Mouse (Mus musculus): Measurements from ENCODE around the gene Scaf1.

Gene Scaf1

DNA sequence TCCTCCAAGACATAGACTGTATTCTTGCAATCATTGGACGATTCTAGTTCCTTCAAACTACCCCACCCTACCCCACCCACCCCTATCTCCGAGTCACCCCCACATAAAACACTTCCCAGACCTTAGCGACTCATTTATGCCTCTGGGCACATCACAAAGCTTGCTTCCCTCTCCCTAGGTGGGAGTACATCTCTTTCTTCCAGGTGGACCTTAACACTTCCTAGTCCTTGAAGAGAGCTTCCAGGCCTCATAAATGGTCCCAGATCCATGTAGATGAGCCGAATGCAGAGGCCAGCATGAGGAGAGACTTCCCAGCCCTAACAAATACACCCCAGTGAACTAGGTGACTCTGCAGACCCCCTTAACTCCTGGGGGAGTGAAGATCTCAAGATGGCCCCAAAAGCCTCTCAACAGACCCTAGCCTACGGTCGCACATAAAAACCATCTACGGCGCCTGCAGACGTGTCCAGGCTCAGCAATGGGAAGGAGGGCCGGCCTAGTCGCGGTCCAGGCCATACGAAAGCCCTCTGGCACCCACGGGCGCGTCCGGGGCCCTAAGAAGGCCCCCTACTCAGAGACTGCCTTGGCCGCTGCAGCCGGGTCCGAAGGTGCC lies 713 bp downstream of the Scaf1 start:
- no peak for DNase-seq (ENCODE audit: low spot score in 2 of 2)

DNA sequence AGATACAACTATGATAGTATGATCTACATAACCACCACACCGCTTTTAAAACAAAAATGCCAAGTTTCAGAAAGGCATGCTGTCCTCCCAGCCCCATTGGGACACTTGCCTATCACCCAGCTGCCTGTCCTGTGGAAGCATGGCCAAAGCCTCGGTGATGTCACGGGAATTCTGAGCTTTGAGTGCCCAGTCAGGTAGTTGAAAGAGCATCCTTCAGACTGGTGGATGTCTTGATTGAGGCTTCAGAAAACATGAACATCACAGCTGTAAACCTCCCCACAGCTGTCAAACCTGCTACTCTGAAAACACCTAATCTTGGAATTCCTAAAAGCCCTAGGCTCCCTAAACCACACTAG lies 2.1 kb downstream of the Scaf1 start:
- no peak for DNase-seq (ENCODE audit: low spot score in 2 of 2)

DNA sequence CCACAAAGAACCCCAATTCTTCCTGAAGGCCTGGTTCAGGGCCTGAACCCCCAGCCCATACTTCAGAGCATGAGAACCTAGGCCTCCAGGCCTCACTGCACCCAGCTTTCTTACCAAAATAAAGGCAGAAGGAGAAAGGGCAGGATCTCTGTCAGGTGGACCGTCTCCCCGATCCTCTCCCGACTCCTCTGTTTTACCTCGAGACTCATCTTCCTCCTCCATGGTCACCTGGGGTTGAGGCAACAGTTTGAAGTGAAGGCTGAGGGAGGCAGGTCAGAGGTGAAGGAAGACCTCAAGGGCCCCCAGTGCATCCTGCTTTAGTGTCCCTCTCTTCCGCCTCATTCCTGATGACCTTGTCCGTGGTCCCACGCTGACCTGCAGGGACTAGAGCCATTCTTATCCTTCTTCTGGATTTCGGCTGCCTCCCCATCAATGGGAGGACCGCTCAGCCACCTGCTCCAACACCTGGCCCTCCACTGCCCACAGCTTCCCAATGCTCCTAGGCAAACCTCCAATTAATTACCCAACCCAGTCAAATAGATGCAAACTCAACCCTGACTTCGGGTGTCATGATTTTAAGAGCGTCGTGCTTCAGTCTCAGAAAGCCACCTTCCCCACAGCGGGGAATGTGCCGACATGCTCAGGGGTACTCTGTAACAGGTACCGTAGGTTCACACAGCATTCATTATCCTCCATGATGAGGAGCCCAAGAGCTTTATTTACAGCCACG lies 2.6 kb downstream of the Scaf1 start:
- DNase-seq (ENCODE audit: low spot score in 2 of 2): no peak

DNA sequence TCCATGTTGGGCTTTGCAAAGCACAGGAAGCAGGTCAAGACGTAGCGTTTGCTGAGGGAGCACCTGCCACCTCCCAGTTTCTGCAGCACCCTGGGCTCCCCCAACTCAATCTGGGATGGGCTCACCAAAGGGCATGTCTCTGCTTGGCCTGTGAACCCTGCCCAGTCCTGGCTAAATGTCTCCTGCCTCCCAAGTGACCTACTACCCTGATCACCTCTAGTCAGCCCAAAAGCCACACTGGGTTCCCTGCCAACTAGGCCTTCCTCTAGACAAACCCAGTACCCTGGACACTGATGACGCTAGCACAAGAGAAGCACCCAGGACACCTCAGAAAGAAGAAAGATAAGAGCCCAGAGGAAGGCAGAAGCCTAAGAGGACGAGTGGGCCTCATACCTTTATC lies 3.3 kb downstream of the Scaf1 start:
- DNase-seq (ENCODE audit: low spot score in 2 of 2): no peak

DNA sequence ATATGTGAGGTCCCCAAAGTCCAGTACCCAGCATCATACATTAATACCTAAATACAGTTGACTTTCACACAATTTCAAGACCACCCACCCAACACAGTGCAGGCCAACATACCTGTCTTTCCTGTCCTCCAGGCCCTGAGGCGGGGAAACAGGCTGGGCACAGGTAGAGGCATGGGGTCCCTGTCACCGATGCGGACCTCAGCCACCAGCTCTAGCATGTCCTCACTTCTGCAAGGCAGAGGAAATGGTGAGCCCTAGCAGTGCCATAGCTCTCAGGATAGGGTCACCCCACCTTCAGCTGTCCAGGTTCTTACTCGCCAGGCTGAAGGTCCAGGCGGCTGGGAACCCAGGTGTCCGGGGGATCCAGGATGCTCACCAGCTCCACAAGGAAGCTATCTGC lies 4.2 kb downstream of the Scaf1 start:
- no peak for DNase-seq (ENCODE audit: low spot score in 2 of 2)

DNA sequence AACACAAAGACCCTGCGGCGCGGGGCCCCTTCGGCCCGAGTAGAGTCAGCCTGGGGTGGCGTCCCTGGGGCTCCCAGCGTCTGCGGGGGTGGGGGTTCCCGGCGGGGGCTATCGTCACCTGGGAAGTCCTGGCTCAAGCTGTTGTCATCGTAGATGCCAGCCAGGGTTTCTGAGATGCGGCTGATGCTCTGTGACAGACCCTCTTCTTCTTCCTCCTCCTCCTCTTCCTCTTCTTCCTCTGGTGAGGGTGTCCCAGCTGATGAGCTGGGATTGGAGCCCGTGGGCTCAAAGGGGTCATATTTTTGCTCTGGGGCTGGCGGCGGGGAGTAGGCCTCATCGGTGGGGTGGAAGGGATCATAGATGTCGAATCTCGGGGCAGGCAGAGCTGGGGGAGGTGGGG lies 7.8 kb downstream of the Scaf1 start:
- DNase-seq (ENCODE audit: low spot score in 2 of 2): no peak

DNA sequence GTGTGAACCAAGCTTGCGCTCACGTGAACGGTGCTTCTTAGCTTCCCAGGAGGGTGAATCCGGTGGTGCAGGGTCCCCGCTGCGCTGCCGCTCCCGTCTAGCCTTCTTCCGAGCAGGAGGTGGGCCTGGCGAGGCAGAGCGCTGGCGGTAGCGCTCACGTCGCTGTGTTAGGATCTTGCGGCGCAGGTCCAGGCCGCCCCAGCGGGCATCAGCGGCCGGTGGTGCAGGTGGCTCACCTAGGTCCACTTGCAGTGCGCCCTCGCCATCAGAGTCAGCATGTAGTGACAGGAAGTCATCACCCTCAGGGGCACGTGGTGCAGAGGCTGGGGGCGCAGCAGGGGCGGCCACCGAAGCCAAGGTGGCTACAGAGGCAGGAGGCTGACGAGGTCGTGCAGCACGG lies 8.3 kb downstream of the Scaf1 start:
- no peak for DNase-seq (ENCODE audit: low spot score in 2 of 2)

DNA sequence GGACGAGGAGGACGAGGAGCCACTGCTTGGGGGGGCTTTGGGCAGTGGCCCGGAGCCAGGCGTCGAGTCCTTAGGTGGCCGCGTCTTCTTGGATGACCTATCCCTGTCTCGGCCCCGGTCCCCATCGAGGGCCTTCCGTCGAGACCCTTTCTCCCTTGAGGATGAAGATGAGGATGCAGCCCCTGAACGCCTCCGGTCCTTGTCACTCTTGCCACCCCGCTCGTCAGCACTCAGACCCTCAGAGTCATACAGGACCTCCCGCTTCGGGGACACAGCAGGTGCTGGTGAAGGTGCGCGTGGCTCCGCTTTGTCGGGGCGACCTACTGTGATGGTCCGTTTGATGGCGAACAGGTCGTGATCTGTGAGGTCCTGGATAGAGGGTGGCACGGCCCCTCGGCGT lies 9.0 kb downstream of the Scaf1 start:
- DNase-seq (ENCODE audit: low spot score in 2 of 2): no peak

DNA sequence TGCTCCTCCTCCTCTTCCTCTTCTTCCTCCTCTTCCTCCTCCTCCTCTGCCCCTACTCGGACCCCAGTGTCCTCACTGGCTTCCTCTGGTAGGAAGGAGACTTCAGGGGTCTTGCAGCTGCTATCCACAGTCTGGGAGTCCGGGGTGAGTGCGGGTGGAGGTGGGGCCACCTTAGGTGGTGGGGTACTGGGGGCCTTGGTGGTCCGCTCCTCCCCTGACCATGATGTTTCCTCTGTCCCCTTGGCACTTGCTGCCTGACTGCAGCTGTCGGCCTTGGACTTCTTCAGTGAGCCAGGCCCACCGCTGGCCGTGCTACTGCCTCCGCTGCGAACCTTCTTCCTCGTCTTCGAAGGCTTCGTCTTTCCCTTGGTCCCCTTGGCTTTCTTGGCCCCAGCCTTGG lies 9.7 kb downstream of the Scaf1 start:
- no peak for DNase-seq (ENCODE audit: low spot score in 2 of 2)

DNA sequence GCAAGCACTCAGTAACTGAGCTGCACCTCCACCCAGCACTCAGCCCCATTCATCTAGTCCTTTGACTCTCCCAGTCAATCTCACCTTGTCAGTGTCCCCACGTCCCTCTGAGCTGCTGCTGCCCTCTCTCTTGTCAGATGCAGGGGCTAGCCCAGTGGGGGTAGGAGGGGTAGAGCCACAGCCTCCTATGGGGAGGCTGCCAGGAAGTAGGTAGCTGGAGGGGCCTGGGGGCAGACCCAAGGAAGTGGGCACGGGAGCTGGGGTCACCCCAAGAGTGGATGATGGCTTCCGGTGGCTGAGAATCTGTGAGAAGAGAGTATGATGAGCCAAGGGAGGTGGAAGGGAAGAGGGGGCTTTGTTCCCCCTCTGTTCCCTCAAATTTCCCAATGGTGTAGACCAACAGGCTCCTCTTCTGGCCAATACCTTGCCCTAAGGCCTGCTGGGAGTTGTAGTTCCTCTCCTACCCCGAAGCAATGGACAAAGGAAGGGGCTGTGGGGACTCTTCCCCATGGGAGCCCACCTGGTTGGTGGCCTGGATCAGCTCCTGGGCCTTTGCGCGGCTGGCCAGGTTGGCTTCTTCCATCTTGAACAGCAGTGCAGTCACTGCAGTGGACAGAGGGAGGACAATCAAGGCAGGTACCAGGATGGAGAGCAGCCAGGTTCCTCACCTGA lies 10.7 kb downstream of the Scaf1 start:
- no peak for DNase-seq (ENCODE audit: low spot score in 2 of 2)

DNA sequence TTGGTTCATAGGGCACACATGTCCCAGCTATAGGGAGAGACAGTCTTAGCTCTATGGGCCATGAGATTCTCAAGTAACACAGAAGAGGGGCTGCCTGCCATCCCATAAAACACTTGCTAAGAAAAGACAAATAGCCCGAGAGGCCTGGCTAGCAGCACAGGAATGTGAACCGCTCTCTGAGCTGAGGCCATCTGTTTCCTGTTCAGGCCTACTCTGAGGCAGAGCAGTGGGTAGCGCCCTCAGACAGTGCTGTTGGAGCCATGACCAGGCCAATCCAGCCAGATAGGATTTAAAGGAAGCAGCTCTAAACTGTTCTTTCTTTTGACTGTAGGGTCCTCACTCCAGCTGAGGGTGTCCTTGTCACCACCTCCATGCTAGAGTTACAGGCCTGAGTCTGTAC lies 11.6 kb downstream of the Scaf1 start:
- DNase-seq (ENCODE audit: low spot score in 2 of 2): no peak

DNA sequence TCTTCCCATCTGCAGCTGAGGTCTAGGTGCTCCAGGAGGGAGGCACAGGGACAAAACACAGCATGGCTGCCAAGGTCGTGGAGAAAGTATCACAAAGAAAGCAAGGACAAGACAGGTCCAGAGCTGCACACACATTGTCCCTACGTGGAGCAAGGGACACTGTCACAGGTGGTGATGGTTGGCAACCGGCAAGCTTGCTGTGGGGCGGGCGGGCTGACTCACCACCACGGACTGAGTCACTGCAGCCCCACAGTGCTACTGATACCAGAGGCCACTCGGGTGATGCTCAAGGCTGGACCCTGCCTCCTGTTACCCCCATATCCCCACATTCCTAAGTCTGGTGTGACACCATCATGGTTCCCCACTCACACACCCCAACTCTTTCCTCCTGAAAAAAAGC lies 13.7 kb downstream of the Scaf1 start:
- no peak for DNase-seq (ENCODE audit: low spot score in 2 of 2)

DNA sequence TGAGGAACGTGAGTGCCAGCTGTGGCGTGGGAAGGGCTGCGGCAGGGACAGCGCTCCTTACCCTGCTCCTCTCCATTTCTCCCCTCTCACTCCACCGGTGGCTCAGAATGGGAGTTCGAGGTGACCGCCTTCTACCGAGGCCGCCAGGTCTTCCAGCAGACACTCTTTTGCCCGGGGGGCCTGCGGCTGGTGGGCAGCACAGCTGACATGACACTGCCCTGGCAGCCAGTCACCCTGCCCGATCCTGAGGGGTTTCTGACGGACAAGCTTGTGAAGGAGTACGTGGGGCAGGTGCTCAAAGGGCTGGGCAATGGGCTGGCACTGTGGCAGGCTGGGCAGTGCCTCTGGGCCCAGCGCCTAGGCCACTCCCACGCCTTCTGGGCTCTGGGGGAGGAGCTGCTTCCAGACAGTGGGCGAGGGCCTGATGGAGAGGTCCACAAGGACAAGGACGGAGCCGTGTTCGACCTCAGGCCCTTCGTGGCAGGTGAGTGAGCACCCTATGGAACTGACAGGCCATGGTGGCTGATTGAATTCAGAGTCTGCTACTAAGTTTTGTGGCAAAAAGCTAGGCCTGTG lies 15.5 kb downstream of the Scaf1 start:
- no peak for DNase-seq (ENCODE audit: low spot score in 2 of 2)

DNA sequence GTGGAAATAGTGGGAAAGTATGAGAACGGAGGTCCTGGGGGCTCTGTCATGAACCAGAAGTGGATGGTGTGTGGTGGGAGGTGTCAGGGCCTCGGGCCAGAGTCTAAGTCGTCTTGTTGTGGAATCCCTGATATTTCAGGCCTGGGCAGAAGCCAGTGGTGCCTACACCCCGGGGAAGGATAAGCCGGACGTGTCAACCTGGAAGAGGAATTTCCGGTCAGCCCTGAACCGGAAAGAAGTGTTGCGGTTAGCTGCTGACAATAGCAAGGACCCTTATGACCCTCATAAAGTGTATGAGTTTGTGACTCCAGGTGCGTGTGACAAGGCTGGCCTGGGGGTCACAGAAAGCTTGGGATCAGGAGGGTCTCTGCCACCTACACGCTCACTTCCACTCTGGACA lies 16.4 kb downstream of the Scaf1 start:
- DNase-seq (ENCODE audit: low spot score in 2 of 2): no peak

DNA sequence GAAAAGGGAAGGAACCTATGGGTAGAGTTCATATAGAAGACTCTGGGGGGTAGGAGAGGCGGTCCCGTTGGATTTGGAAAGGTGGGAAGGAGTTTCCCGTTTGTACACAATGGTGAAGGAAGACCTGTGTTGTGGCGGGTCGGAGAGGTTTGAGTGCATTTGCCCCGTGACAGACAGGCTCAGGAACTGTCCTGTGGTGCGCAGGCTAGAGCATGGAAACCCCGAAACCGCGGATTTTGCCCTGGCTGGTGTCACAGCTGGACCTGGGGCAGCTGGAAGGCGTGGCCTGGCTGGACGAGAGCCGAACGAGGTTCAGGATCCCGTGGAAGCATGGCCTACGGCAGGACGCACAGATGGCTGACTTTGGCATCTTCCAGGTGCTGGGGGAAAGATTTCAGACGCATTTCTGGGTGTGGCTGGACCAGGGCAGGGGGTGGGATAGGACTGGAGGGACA lies 17.6 kb downstream of the Scaf1 start, which contains the start of gene Bcl2l12:
TSS of gene Bcl2l12 (minus strand) at position 212 of the 455 bp plus-strand sequence.
- DNase-seq (ENCODE audit: low spot score in 2 of 2): no peak

DNA sequence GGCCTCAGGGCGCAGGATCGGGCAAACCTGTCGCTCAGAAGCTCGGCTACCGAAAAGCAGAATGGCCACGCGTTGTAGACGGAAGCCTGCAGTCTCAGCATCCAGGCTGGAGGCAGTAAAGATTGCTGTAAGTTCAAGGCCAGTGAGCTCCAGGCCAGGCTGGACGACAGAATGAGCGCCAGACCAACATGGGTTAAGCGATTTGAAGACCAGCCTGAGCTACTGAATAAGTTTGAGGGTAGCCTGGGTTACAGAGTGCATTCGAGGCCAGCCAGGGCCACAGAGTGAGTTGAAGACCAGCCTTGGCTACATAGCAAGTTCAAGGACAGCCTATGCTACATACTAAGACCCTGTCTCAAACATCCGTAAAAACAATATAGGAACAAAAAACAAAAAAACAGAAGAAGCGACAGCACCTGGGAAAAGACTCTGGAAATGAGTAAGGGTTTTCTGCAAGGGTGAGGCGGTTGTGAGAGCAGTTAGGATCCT lies 18.2 kb downstream of the Scaf1 start:
- no peak for DNase-seq (ENCODE audit: low spot score in 2 of 2)

DNA sequence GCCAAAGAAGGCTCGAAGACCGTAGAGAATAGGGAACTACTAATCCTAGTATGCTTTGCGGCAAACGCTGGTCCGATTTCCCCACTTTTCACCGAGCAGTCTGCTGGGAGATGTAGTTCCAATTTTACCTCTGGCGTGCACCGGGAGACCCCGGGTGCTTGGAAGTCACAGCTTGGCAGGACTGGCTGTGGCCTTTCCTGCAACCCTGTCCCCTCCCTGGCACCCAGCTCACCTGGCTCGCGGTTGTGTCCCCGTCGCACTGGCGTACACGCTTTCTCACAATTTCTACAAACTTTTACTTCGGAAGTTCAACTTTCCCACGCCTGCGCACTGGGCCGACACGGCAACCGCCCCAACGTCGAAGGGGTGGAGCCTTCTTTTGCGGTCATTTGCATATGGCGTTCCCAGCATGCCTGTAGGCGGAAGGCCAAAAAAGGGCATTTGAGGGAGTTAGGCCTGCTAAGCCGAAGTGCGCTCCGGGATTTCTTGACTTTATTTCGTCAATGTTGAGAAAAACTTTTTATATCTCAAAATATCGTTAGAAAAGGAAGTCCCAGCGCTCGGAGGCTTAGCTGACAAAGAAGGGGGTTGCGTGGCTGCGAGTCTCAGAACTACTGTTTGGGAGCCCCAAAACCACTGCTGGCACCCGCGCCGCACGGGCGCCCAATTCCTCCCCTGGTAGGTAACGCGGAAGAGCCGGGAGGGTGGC lies 18.8 kb downstream of the Scaf1 start, which contains the start of gene Irf3:
TSS of gene Irf3 (plus strand) at position 418 of the 709 bp plus-strand sequence.
- DNase-seq (ENCODE audit: low spot score in 2 of 2): peak; percentile 96 to 98

DNA sequence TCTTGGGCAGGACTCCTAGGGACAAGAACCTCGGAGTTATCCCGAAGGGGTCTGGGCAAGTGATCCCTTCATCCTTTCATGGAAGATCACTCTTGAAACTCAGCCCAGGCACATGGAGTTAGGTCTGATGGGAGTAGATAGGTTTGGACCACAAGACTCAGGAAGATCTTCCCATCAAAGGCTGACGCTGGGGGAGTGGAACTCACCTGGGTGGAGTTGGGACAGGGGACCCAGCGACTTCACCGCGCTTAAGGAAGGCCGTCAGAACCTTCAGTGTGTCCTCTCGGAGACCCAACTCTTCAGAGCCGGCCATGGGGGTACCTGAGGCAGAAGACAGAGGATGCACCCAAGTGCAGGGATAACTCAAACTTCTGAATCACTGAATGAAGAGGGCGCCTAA lies 19.5 kb downstream of the Scaf1 start:
- DNase-seq (ENCODE audit: low spot score in 2 of 2): no peak

DNA sequence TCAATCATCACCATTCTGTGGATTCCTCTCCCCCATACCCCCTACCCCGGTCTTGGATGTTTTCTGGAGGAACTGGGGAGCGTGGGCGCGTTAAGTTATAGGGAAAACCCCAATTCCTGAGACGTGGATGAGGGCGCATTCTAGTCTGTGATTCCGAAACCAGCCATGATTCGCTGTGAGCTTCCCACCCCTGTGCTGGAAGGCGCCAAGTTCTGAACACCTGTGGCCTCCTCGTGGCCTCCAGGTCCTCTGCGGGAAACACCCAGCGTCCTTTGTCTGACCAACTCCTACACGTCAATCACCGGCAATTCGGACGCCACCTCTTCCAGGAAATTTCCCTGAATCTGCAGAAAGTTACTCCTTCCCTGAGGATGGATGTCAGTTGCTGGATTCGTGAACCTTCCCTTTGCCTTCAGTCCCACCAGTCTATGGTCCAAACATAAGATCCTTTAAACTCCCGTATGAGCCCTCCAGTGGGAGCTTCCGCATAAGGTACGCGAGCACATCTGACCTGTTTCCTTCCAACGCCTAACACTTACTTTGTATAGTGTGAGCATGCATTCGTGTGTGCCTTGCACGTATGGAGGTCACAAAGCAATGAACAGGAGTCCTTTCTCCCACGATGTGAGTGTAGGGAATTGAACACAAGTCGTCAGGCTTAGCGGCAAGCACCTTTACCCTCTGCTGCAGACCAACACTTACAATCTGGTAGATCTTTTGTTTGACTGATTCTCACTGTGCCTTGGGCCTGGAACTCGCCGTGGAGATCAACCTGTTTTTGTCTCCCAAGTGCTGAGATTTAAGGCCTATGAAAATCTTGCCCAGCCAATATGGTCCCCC lies 29.1 kb downstream of the Scaf1 start:
- DNase-seq (ENCODE audit: low spot score in 2 of 2): no peak

DNA sequence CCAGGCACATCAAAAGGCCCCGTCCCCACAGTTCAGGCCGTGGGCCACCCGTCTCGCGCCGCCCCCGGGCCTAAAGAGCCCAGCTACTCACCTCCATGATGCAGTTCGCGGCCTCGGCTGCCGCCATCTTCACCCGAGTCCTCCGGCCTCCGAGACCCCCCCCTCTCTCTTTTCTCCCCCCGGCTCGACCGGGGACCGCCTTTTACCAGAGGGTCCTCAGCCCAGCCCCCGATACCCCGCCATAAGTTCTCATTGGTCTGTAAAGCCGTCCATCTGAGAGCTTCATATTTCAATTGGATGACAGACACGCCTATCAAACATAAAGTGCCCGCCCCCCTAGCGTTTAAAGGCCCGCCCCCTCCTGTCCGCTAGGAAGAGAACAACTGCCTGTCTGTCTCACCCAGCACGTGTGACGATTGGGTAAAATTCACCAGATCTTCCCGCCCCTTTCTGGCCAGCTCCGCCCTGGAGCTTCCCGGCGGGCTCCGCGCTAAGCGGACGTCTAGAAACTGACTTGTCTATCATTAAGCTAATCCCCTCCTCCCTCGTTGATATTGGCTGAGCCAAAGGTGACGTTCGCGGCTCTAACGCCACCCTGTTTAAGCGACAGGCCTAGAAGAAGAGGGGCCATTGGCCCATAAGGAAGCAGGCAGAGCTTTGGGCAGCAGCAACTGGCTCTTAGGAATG lies 29.8 kb downstream of the Scaf1 start, which contains the start of gene Prmt1:
TSS of gene Prmt1 (minus strand) at position 377 of the 687 bp plus-strand sequence.
- DNase-seq (ENCODE audit: low spot score in 2 of 2): peak; percentile 98
